ENCODE assay signal across 15 mouse cellular contexts in genomic region chr8:12956941-12957340, GRCm38 (mm10).
DNase-seq lines count a peak whose midpoint lies in the region; ATAC-seq lines count a peak whose summit lies in the region.
"Had no signal": no experiment of that assay in that cellular context is flagged by ENCODE, and none has a peak within 500 bp of the region (broad histone marks: within the 10 kb centered on the region; RNA-seq: fewer than 3 reads in every experiment).

No protein-coding gene starts in this region.

- no peaks in the 10 kb centered on the region for H3K36me3 ChIP-seq in kidney, embryonic 14.5 days (ENCODE audit: control insufficient read depth, insufficient read depth, low read length)
- H3K36me3 ChIP-seq in forebrain, embryonic 13.5 days (ENCODE audit: poor library complexity, severe bottlenecking) = peaks cover 22% of the 10 kb centered on the region
- H3K36me3 ChIP-seq in hindbrain, embryonic 15.5 days = 0 out of 2 replicates have a peak, but pooled peaks cover 13% of the 10 kb centered on the region
- H3K36me3 ChIP-seq: heart, embryonic 13.5 days had no signal

- no peaks in the 10 kb centered on the region for H3K27me3 ChIP-seq in kidney, embryonic 14.5 days (ENCODE audit: control insufficient read depth, insufficient read depth, low read length)
- H3K27me3 ChIP-seq in forebrain, embryonic 13.5 days = no peaks in the 10 kb centered on the region
- no peaks in the 10 kb centered on the region for H3K27me3 ChIP-seq in hindbrain, embryonic 15.5 days
- H3K27me3 ChIP-seq: heart, embryonic 13.5 days; neural tube, embryonic 12.5 days had no signal

- no peak overlapping the region for H3K4me3 ChIP-seq in kidney, embryonic 14.5 days (ENCODE audit: low read length)
- H3K4me3 ChIP-seq in forebrain, embryonic 13.5 days = no peak overlapping the region
- H3K4me3 ChIP-seq in hindbrain, embryonic 15.5 days = no peak overlapping the region
- H3K4me3 ChIP-seq: heart, embryonic 13.5 days; neural tube, embryonic 12.5 days had no signal

- 39% methylated on average over 5 of the region's 5 CpGs for WGBS in kidney, embryonic 14.5 days
- WGBS in forebrain, embryonic 13.5 days = 71% methylated on average over 5 of the region's 5 CpGs
- 57% methylated on average over 5 of the region's 5 CpGs for WGBS in hindbrain, embryonic 15.5 days

- H3K9me3 ChIP-seq in kidney, embryonic 14.5 days (ENCODE audit: control insufficient read depth, low read length) = no peaks in the 10 kb centered on the region
- no peaks in the 10 kb centered on the region for H3K9me3 ChIP-seq in forebrain, embryonic 13.5 days (replicated peaks)
- no peaks in the 10 kb centered on the region for H3K9me3 ChIP-seq in hindbrain, embryonic 15.5 days
- H3K9me3 ChIP-seq: heart, embryonic 13.5 days; neural tube, embryonic 12.5 days had no signal

- H3K4me1 ChIP-seq in kidney, embryonic 14.5 days (ENCODE audit: control insufficient read depth, insufficient read depth, low read length) = peaks cover 18% of the 10 kb centered on the region
- peaks cover 36% of the 10 kb centered on the region for H3K4me1 ChIP-seq in forebrain, embryonic 13.5 days
- H3K4me1 ChIP-seq in hindbrain, embryonic 15.5 days (replicated peaks) = peaks cover 63% of the 10 kb centered on the region

- ATAC-seq in kidney, embryonic 14.5 days (ENCODE audit: low FRiP score, low TSS enrichment) = peak; percentile 7; the same call in 1 of the 2 replicates
- ATAC-seq in forebrain, embryonic 13.5 days = no peak
- no peak for ATAC-seq in hindbrain, embryonic 15.5 days (ENCODE audit: low FRiP score, low read depth)

- no peak overlapping the region for H3K4me2 ChIP-seq in kidney, embryonic 14.5 days (replicated peaks; ENCODE audit: low read depth, low read length)
- H3K4me2 ChIP-seq in forebrain, embryonic 13.5 days = no peak overlapping the region
- H3K4me2 ChIP-seq in hindbrain, embryonic 15.5 days = no peak overlapping the region
- H3K4me2 ChIP-seq: heart, embryonic 13.5 days; neural tube, embryonic 12.5 days had no signal

- no peak overlapping the region for H3K9ac ChIP-seq in kidney, embryonic 14.5 days (ENCODE audit: low read depth, low read length)
- H3K9ac ChIP-seq in forebrain, embryonic 13.5 days = 0 out of 2 replicates have a peak overlapping the region, but pooled peaks have one; percentile 23
- no peak overlapping the region for H3K9ac ChIP-seq in hindbrain, embryonic 15.5 days
- H3K9ac ChIP-seq: heart, embryonic 13.5 days; neural tube, embryonic 12.5 days had no signal

- DNase-seq in kidney, adult 18-20 months = no peak
- peak; percentile 62 to 67 for DNase-seq in thymus, postnatal 10 days (ENCODE audit: low spot score in 2 of 2)
- no peak for DNase-seq in c-Kit-positive CD71-positive TER-119-positive erythroid progenitor cells, embryonic 14.5 days (ENCODE audit: low spot score)
- no peak for DNase-seq in layer of hippocampus, adult 8-10 months (ENCODE audit: low spot score in 2 of 2)
- DNase-seq in right cerebral cortex, postnatal 14 days = no peak
- DNase-seq: cerebellum, adult 18-20 months; kidney, adult 9 months; lung, adult 18-20 months; right cerebral cortex, adult 18-20 months had no signal

- H3K27ac ChIP-seq in kidney, embryonic 14.5 days (ENCODE audit: low read depth, low read length) = no peak overlapping the region
- no peak overlapping the region for H3K27ac ChIP-seq in forebrain, embryonic 13.5 days
- H3K27ac ChIP-seq in hindbrain, embryonic 15.5 days (replicated peaks) = peak overlapping the region; percentile 16; the same call in 1 of the 2 replicates
- H3K27ac ChIP-seq: heart, embryonic 13.5 days; macrophage; neural tube, embryonic 12.5 days had no signal

Comparison
In these comparisons a context has a peak if more than half of its experiments do, and no peak if none do; other contexts are left out.
1. DNase-seq: peak in thymus, postnatal 10 days (2 of 2); none in kidney, adult 18-20 months (single experiment), c-Kit-positive CD71-positive TER-119-positive erythroid progenitor cells, embryonic 14.5 days (single experiment), layer of hippocampus, adult 8-10 months (0 of 2) and right cerebral cortex, postnatal 14 days (single experiment).